Mouse (Mus musculus) right cerebral cortex, adult 2 months (tissue): Measurements from ENCODE around the gene Olfr630.
"Not testable (repeated sequence)": the region's sequence is repeated elsewhere in the genome, so short reads cannot be mapped to it uniquely, and the experiment has no call there.

Source experiments
- DNase-seq, 2 experiments: peaks; one replicate each; pipeline ENCODE4 v3.0.0; 2021 to 2022; ENCODE audit warnings: low spot score in 2 of 2

Gene Olfr630

DNA sequence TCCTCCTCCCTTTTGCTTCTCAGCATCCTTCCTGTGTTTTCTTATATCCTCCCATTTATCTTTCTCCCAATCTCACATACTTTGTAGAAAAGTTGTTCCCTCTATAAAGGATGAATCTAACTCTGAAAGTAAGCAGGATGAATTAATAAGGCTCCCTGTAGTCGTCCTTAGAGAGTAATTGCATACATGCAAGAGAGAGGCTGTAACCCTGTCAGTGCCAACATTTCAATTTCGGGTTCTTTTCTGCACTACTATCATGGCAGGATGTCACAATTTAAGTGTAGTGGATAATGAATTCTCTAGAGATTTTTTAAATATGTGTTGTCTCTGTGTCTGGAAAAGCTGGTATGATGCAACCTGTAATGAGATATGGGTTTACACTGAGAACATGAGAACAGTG lies at the start of gene Olfr630:
Gene Olfr630 (minus strand): TSS at position 101 of the 400 bp plus-strand sequence.
- no peak for DNase-seq

DNA sequence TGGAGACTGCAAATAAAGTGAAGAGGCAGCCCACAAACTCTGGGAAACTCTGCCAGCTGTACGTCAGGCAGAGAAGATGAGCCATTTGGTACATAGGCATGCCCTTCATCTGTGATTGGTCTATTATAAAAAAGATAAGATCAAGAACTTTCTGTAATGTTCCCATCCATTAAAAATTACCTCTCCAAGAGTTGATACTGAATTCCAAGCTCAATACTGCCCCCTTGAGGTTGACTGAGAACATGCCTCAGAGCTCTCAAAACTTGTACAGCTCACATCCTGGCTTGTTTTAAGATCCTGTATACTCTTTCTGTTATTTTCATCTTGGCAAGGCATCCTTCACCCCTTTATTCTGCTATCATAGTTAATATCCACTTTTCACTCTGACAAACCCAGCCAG lies 49.7 kb upstream of the Olfr630 start:
- DNase-seq, result peak; percentile 11 to 27

DNA sequence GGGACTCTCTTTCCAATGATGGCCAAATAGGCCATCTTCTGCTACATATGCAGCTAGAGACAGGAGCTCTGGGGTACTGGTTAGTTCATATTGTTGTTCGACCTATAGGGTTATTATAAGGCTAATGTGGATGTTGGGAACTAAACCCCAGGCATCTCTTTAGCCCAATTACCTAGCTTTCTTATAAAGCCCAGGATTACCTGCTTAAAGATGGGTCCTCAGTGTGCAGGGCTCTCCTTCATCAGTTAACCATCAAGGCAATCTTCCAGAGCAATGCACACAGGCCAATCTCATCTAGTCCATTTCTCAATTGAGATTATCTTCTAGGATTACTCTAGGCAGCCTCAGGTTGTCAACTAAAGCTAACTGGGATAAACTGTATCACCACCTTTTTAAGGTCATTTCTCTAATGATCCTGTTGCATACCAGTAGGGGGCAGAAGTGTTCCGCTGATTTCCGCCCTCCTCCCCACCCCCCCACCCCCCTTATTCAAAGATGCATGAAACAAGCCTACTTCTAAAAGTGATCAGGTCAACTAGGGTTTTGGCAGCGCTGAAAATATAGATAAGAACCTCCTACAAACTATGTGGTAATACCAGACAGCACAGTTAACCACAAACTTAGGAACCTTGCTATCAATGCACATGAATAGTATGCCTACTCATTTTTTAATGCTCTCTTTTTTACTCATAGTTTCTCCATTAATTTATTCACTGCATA lies 35.7 kb upstream of the Olfr630 start:
- DNase-seq, result no peak

DNA sequence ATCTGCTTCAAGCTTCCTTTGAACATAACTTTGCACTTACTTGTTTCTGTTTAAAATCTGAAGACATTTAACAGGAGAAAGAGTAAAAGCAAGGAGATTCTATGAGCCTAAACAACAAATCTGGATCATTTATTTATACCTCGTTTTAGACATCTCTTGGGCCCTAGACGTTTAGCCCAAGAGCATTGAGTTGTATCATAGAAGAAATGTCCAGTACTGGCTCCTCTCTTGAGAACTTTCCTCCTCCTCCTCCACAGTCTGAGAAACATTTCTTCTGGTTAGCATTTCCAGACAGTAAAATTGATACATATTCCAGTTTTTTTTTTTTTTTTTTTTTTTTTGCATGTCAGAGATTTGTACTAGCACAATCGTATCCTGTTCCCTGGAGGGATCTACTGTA lies 34.6 kb upstream of the Olfr630 start, which contains the start of gene Olfr67:
Gene Olfr67 (minus strand): TSS at position 101 of the 400 bp plus-strand sequence.
- no peak for DNase-seq

DNA sequence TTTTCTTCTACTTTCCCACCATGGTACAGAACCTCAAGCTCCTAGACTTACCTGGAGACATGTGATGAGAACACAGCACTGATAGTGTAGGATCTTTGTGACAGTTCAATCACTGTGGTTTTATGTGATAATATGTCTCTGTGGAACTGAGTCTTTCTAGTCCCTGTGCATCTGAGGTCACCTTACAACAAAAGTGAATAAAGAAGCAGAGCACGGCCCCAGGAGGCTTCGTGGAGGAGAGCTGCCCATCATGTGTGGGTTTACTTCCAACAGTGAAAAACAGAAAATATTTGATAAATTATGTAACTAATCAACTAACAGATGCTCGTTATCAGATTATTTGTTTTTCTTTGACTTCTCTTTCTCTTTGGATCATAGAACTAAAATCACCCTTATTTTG lies 22.5 kb upstream of the Olfr630 start, which contains the start of gene Olfr68:
Gene Olfr68 (minus strand): TSS at position 101 of the 400 bp plus-strand sequence.
- no peak for DNase-seq

DNA sequence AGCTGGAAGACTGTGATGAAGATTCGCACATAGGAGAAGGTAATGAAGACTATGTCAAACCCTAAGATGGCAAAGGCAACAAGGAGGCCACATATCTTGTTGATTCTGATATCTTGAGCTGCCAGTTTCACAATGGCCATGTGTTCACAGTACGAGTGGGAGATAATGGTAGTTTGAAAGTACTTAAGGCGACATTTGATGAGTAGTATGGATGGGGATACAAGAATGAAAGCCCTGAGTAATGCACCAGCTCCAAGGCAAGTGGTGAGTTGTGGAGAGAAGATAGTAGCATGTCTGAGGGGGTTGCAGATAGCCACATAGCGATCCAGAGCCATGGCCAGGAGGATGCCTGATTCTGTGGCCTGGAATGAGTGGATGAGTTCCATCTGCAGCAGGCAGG lies 20.5 kb upstream of the Olfr630 start:
- DNase-seq, result not testable (repeated sequence)

DNA sequence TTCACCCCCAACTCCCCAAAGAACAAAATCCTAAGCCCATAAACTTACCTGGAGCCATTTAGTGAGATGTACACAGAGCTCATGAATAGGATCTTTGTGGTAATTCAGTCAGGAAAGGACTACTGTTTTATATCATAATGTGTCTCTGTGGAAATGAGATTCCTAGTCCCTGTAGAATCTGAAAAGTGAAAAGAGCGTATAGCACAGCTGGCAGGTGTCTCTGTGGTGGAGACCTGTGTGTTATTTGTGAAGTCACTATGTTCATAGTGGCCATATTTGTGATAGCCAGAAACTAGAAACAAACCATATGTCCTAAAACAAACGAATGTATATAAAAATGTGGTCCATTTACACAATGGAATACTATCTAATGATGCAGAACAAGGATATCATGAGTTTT lies 14.4 kb upstream of the Olfr630 start, which contains the start of gene Olfr69:
Gene Olfr69 (minus strand): TSS at position 101 of the 400 bp plus-strand sequence.
- no peak for DNase-seq

DNA sequence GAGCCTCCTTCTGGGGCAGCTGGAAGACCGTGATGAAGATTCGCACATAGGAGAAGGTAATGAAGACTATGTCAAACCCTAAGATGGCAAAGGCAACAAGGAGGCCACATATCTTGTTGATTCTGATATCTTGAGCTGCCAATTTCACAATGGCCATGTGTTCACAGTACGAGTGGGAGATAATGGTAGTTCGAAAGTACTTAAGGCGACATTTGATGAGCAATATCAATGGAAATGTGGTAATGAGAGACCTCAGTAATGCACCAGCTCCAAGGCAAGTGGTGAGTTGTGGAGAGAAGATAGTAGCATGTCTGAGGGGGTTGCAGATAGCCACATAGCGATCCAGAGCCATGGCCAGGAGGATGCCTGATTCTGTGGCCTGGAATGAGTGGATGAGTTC lies 10.6 kb upstream of the Olfr630 start:
- DNase-seq, result not testable (repeated sequence)

DNA sequence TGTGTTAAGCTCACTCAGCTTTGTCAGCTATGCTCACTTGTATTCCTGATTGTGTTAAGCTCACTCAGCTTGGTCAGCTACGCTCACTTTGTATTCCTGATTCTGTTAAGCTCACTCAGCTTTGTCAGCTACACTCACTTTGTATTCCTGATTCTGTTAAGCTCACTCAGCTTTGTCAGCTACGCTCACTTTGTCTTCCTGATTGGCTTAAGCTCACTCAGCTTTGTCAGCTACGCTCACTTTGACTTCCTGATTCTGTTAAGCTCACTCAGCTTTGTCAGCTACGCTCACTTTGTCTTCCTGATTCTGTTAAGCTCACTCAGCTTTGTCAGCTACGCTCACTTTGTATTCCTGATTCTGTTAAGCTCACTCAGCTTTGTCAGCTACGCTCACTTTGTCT lies 5.1 kb upstream of the Olfr630 start:
- DNase-seq, result not testable (repeated sequence)

DNA sequence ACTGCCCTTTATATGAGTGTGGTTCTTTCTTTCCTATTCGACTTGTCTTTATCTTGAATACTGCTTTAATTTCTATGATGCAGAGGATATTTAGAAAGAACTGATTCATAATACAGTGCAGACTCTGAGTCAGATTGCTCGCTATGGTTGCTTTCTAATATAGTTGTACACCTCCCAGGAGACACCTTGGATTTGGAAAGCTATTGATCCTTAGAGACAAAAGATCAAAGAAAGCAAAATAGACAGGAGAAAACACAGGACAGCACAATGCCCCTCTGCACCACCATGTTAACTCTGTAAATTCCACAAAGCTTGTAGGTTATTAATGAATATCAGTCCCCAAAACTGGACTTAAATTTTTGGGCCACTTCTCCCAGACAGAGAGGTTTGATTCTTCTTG lies 12.3 kb downstream of the Olfr630 start, which contains the start of gene Olfr629:
Gene Olfr629 (minus strand): TSS at position 101 of the 400 bp plus-strand sequence.
- no peak for DNase-seq

DNA sequence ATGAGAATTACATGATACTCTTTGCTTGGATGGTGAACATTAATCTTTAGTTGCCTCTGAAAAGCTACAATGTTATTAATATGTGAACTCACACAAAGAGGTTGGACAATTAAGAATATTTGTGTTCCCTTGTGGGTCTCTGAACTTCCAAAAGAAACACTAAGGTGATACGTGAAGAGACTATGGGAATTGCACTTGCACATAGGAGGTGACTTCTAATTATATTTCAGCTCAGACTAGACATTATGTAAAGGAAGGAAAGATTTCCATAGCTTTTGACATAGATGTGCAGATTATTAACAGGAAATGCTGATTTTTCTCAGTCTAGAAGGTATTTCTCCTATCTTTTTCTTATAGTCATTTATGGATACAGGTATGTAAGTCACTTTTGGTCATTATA lies 27.1 kb downstream of the Olfr630 start, which contains the start of gene Olfr628:
Gene Olfr628 (plus strand): TSS at position 301 of the 400 bp plus-strand sequence.
- no peak for DNase-seq

DNA sequence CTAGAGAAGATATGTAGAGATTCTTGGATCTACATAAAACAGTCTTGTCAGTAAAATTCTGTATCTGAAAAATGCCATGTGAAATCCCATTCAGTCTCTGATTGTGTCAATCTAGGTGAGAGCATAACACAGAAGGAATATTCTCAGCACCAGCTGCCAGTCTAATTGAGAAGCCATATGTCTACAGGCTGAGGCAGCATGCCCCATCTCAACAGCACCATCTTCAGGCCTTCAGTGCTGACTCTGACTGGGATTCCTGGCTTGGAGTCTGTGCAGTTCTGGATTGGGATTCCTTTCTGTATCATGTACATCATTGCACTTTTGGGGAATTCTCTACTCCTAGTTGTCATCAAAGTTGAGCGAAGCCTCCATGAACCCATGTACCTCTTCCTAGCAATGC lies 40.7 kb downstream of the Olfr630 start:
- DNase-seq, result not testable (repeated sequence)

DNA sequence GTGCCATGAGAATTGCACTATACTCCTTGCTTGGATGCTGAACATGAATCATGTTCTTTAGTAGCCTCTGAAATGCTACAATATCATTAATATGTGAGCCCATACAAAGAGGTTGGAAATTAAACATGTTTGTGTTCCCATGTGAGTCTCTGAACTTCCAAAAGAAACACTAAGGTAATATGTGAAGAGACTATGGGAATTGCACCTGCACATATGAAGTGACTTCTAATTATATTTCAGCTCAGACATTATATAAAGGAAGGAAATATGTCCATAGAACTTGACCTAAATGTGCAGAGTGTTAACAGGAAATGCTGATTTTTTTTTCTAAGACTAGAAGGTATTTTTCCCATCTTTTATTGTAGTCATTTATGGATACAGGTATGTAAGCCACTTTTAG lies 42.8 kb downstream of the Olfr630 start, which contains the start of gene Olfr243:
Gene Olfr243 (plus strand): TSS at position 301 of the 400 bp plus-strand sequence.
- DNase-seq, result no peak

DNA sequence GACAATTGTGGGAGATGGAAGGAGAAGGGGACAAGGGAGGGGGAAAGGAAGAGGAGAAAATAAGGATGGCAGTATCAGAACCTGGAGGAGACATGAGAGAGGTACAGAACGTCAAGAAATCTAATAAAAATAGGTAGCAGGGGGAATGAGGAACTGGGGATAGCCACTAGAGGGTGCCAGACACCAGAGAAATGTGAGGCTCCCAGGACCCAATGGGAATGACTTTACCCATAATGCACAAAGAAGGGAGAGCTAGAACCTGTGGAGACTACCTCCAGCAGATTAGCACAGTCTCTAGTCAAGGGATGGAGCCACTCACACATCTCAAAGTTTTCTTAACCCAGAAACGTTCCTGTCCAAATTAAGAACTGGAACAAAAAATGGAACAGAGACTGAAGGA lies 45.1 kb downstream of the Olfr630 start:
- no peak for DNase-seq
